Mouse (Mus musculus) heart, embryonic 11.5 days (tissue): ENCODE measurements at regions not wholly inside any gene's neighbourhood (a gene's known extent, or its start where the extent isn't known, plus 50 kb on each side); places are given as distances from the start of the nearest gene placed in this dataset.

ENCODE experiments used
- ATAC-seq: fragments of 200-750 bp; cut with Nextera tagmentation; replicated peaks from 2 replicates; pipeline ENCODE4 v1.8.0; 2017; ENCODE audit warnings: moderate library complexity; ENCODE audit not compliant: insufficient number of reproducible peaks, low FRiP score, low TSS enrichment
- H3K27ac ChIP-seq: fragments of 300-500 bp; sonication (generic); 2 replicates; pipeline ENCODE4 v1.5.1; 2014; ENCODE audit warnings: mild to moderate bottlenecking, low read depth, low read length
- H3K27me3 ChIP-seq: fragments of 300-500 bp; sonication (generic); 2 replicates; pipeline ENCODE4 v1.6.1; 2014; ENCODE audit warnings: mild to moderate bottlenecking, low read length, mixed read lengths; ENCODE audit not compliant: control insufficient read depth, insufficient read depth
- H3K36me3 ChIP-seq: fragments of 300-500 bp; sonication (generic); 2 replicates; pipeline ENCODE4 v1.6.1; 2014; ENCODE audit warnings: mild to moderate bottlenecking, low read length, moderate library complexity, mixed read lengths; ENCODE audit not compliant: control insufficient read depth, insufficient read depth
- H3K4me1 ChIP-seq: fragments of 300-500 bp; sonication (generic); 2 replicates; pipeline ENCODE4 v1.6.1; 2014; ENCODE audit warnings: low read length; ENCODE audit not compliant: control insufficient read depth, insufficient read depth
- H3K4me2 ChIP-seq: fragments of 300-500 bp; sonication (generic); 2 replicates; pipeline ENCODE4 v1.6.1; 2014; ENCODE audit warnings: mild to moderate bottlenecking, moderate library complexity
- H3K4me3 ChIP-seq: fragments of 300-500 bp; sonication (generic); 2 replicates; pipeline ENCODE4 v1.5.1; 2014; ENCODE audit warnings: low read depth, low read length
- H3K9ac ChIP-seq: fragments of 300-500 bp; sonication (generic); 2 replicates; pipeline ENCODE4 v1.6.1; 2014; ENCODE audit warnings: mild to moderate bottlenecking, low read depth, low read length, moderate library complexity
- H3K9me3 ChIP-seq: fragments of 300-500 bp; sonication (generic); replicated peaks from 2 replicates; pipeline ENCODE4 v1.6.1; 2016; ENCODE audit warnings: low read length; ENCODE audit not compliant: control insufficient read depth
- WGBS: fragments of 180-500 bp; shearing (Covaris S2); extraction: QIAGEN DNeasy Blood & Tissue Kit; methylation state at CpG from one replicate; pipeline ENCODE4 v1.1.7; 2014; ENCODE audit not compliant: insufficient replicate concordance; 5-methylcytosine and 5-hydroxymethylcytosine counted together

- ATAC-seq: no peak
- Histone ChIP-seq H3K9ac (no peak overlapping the region), H3K4me2 (peak overlapping the region; percentile 43), H3K9me3 (no peaks in the 10 kb centered on the region), H3K4me3 (no peak overlapping the region), H3K27me3 (peaks cover 24% of the 10 kb centered on the region), H3K4me1 (no peaks in the 10 kb centered on the region), H3K27ac (no peak overlapping the region), H3K36me3 (no peaks in the 10 kb centered on the region)
- WGBS: 24% methylated on average over 11 of the region's 11 CpGs
Observed at GRCm38 (mm10) chr9:47439506-47439905, 90.5 kb upstream of the Cadm1 start.

GRCm38 (mm10) chr9:47440128-47440527, 89.8 kb upstream of the Cadm1 start:
- peaks cover 24% of the 10 kb centered on the region for H3K27me3 ChIP-seq
- H3K4me1 ChIP-seq: no peaks in the 10 kb centered on the region
- no peak overlapping the region for H3K27ac ChIP-seq
- H3K4me3 ChIP-seq: no peak overlapping the region
- no peaks in the 10 kb centered on the region for H3K36me3 ChIP-seq
- 16% methylated on average over 6 of the region's 6 CpGs for WGBS
- ATAC-seq: no peak
- peak overlapping the region; percentile 43 for H3K4me2 ChIP-seq
- no peak overlapping the region for H3K9ac ChIP-seq
- H3K9me3 ChIP-seq: no peaks in the 10 kb centered on the region

GRCm38 (mm10) chr9:47441155-47441554, 88.8 kb upstream of the Cadm1 start:
- Histone ChIP-seq H3K36me3 (no peaks in the 10 kb centered on the region), H3K4me2 (no peak overlapping the region), H3K9me3 (no peaks in the 10 kb centered on the region), H3K4me3 (no peak overlapping the region), H3K4me1 (no peaks in the 10 kb centered on the region), H3K27me3 (peaks cover 24% of the 10 kb centered on the region), H3K9ac (no peak overlapping the region), H3K27ac (no peak overlapping the region)
- no peak for ATAC-seq
- 63% methylated on average over 8 of the region's 8 CpGs for WGBS

- H3K27me3 ChIP-seq: peaks cover 9% of the 10 kb centered on the region; the same call in 1 of the 2 replicates
- H3K27ac ChIP-seq: no peak overlapping the region
- no peaks in the 10 kb centered on the region for H3K36me3 ChIP-seq
- ATAC-seq: no peak
- H3K9ac ChIP-seq: no peak overlapping the region
- H3K9me3 ChIP-seq: no peaks in the 10 kb centered on the region
- WGBS: 78% methylated on average over 2 of the region's 2 CpGs
- no peak overlapping the region for H3K4me2 ChIP-seq
- H3K4me3 ChIP-seq: no peak overlapping the region
- H3K4me1 ChIP-seq: no peaks in the 10 kb centered on the region
Observed at GRCm38 (mm10) chr9:47444168-47444567, 85.8 kb upstream of the Cadm1 start.

GRCm38 (mm10) chr9:47444752-47445151, 85.2 kb upstream of the Cadm1 start:
- Histone ChIP-seq H3K9me3 (no peaks in the 10 kb centered on the region), H3K27me3 (peaks cover 9% of the 10 kb centered on the region; the same call in 1 of the 2 replicates), H3K27ac (no peak overlapping the region), H3K36me3 (no peaks in the 10 kb centered on the region), H3K4me1 (no peaks in the 10 kb centered on the region), H3K4me2 (no peak overlapping the region), H3K4me3 (no peak overlapping the region), H3K9ac (no peak overlapping the region)
- WGBS: 16% methylated on average over 1 of the region's 1 CpGs
- ATAC-seq: no peak

DNA sequence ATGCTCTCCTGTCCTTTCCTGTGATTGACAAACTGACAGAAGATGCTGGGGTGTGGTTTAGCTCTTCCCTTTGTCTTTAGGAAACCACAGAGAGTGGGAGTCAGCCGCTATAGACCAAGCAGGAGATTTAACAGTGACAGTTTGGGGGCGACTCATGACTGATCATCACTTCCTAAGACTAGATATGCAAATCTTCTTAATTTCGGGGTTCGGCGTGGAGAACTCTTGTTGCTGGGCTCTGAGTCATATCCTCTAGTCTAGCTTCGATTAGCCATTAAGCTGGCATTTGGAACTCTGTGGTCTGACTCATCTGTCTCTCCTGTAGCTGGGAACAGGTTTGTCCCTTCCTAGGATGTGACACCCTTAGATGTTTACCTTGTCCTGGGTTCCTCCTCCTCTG, 84.6 kb upstream of the Cadm1 start:
- ATAC-seq: no peak
- Histone ChIP-seq H3K4me3 (no peak overlapping the region), H3K27ac (no peak overlapping the region), H3K9ac (no peak overlapping the region), H3K4me1 (no peaks in the 10 kb centered on the region), H3K4me2 (no peak overlapping the region), H3K27me3 (peaks cover 7% of the 10 kb centered on the region; the same call in 1 of the 2 replicates), H3K9me3 (no peaks in the 10 kb centered on the region), H3K36me3 (no peaks in the 10 kb centered on the region)
- 58% methylated on average over 6 of the region's 6 CpGs for WGBS

GRCm38 (mm10) chr9:47452752-47453151, 77.2 kb upstream of the Cadm1 start:
- WGBS: 79% methylated on average over 4 of the region's 4 CpGs
- Histone ChIP-seq H3K36me3 (no peaks in the 10 kb centered on the region), H3K27ac (no peak overlapping the region), H3K9ac (no peak overlapping the region), H3K9me3 (no peaks in the 10 kb centered on the region), H3K4me1 (no peaks in the 10 kb centered on the region), H3K4me3 (no peak overlapping the region), H3K27me3 (no peaks in the 10 kb centered on the region), H3K4me2 (no peak overlapping the region)
- ATAC-seq: no peak

DNA sequence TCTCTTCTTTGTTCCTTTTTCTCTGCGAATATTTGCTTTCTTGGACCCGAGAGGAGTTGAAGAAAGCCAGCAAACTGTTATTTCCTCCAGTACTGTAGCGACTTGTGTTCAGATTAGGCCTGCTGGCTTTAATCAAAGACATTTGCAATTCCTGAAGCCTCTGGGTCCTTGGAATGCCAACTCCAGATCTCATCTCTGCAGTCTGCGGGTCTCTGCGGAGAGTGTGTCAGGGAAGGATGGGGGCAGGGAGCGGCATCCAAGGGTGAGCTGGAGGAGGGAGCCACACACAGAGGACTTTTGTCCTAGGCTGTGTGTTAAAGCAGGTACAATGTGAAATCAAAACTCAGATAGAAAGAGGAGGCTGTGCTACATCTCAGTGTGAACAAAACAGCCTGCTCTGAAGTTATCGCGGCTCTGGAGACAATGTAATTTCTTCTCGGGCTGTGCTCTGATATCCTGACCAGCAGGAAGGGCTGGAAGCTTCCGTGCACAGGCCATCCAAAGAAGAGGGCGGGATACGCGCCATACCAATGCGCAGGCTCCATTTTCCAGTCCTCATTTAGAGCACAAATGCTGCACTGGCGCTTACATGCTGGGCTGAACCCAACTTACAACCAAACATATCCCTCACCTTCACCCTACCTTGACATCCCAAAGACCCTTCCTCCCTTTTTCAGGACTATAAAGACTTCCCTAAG, 71.1 kb upstream of the Cadm1 start:
- Histone ChIP-seq H3K9me3 (no peaks in the 10 kb centered on the region), H3K27ac (no peak overlapping the region), H3K9ac (no peak overlapping the region), H3K4me3 (no peak overlapping the region), H3K36me3 (no peaks in the 10 kb centered on the region), H3K27me3 (peaks cover 5% of the 10 kb centered on the region; the same call in 1 of the 2 replicates), H3K4me2 (peak overlapping the region; percentile 38), H3K4me1 (0 out of 2 replicates have a peak, but pooled peaks cover 2% of the 10 kb centered on the region)
- 34% methylated on average over 15 of the region's 15 CpGs for WGBS
- ATAC-seq: no peak

GRCm38 (mm10) chr9:47459461-47460049, 70.4 kb upstream of the Cadm1 start:
- Histone ChIP-seq H3K36me3 (no peaks in the 10 kb centered on the region), H3K9ac (no peak overlapping the region), H3K4me1 (0 out of 2 replicates have a peak, but pooled peaks cover 2% of the 10 kb centered on the region), H3K9me3 (no peaks in the 10 kb centered on the region), H3K4me2 (no peak overlapping the region), H3K4me3 (no peak overlapping the region), H3K27ac (no peak overlapping the region), H3K27me3 (peaks cover 5% of the 10 kb centered on the region; the same call in 1 of the 2 replicates)
- no peak for ATAC-seq
- WGBS: 76% methylated on average over 8 of the region's 8 CpGs
